Mouse (Mus musculus): ENCODE results near the gene Gm21987. TPM values are rescaled to one million over a fixed set of nuclear protein-coding genes. Genes with fewer than 3 reads are reported as not detected.

The Gm21987 gene
- polyA plus RNA-seq, 1 experiment = not detected

- Histone ChIP-seq H3K4me1 (ENCODE audit: control insufficient read depth, insufficient read depth, low read length) (no peaks in the 10 kb centered on the region), H3K4me3 (replicated peaks; ENCODE audit: extremely low read depth, low read depth, low read length) (no peak overlapping the region)
- no peak for TF ChIP-seq POLR2A (IDR thresholded peaks at IDR 0.05; ENCODE audit: borderline replicate concordance, extremely low read depth, low read depth, low read length)
- DNase-seq = no peak
- WGBS = 89% methylated on average over 2 of the region's 2 CpGs
Measured at GRCm38 (mm10) chr16:38383683-38384082, 36.8 kb downstream of the Gm21987 start.

GRCm38 (mm10) chr16:38385184-38385634 is 38.4 kb downstream of the Gm21987 start:
- no peak for DNase-seq
- 74% methylated on average over 6 of the region's 6 CpGs for whole genome bisulfite sequencing
- Histone ChIP-seq H3K4me1 (ENCODE audit: control insufficient read depth, insufficient read depth, low read length) (no peaks in the 10 kb centered on the region), H3K4me3 (replicated peaks; ENCODE audit: extremely low read depth, low read depth, low read length) (no peak overlapping the region)
- no peak for TF ChIP-seq POLR2A (IDR thresholded peaks at IDR 0.05; ENCODE audit: borderline replicate concordance, extremely low read depth, low read depth, low read length)

GRCm38 (mm10) chr16:38385700-38386099 is 38.9 kb downstream of the Gm21987 start:
- Histone ChIP-seq H3K4me3 (replicated peaks; ENCODE audit: extremely low read depth, low read depth, low read length) (no peak overlapping the region), H3K4me1 (ENCODE audit: control insufficient read depth, insufficient read depth, low read length) (no peaks in the 10 kb centered on the region)
- no peak for DNase-seq
- WGBS = 86% methylated on average over 4 of the region's 4 CpGs
- TF ChIP-seq POLR2A (IDR thresholded peaks at IDR 0.05; ENCODE audit: borderline replicate concordance, extremely low read depth, low read depth, low read length) (no peak), CTCF (IDR thresholded peaks at IDR 0.05; ENCODE audit: insufficient read depth, low read length) (no peak)

GRCm38 (mm10) chr16:38387389-38387788 is 40.5 kb downstream of the Gm21987 start:
- Histone ChIP-seq H3K4me3 (replicated peaks; ENCODE audit: extremely low read depth, low read depth, low read length) (no peak overlapping the region), H3K4me1 (ENCODE audit: control insufficient read depth, insufficient read depth, low read length) (no peaks in the 10 kb centered on the region)
- DNase-seq = no peak
- WGBS = 83% methylated on average over 6 of the region's 6 CpGs
- TF ChIP-seq CTCF (IDR thresholded peaks at IDR 0.05; ENCODE audit: insufficient read depth, low read length) (no peak), POLR2A (IDR thresholded peaks at IDR 0.05; ENCODE audit: borderline replicate concordance, extremely low read depth, low read depth, low read length) (no peak)

- no peak for DNase-seq
- H3K4me3 ChIP-seq (replicated peaks; ENCODE audit: extremely low read depth, low read depth, low read length) = no peak overlapping the region
- H3K4me1 ChIP-seq (ENCODE audit: control insufficient read depth, insufficient read depth, low read length) = no peaks in the 10 kb centered on the region
- TF ChIP-seq POLR2A (IDR thresholded peaks at IDR 0.05; ENCODE audit: borderline replicate concordance, extremely low read depth, low read depth, low read length) (no peak), CTCF (IDR thresholded peaks at IDR 0.05; ENCODE audit: insufficient read depth, low read length) (no peak)
- 71% methylated on average over 6 of the region's 6 CpGs for WGBS
Measured at GRCm38 (mm10) chr16:38388757-38389156, 41.9 kb downstream of the Gm21987 start.

- no peaks in the 10 kb centered on the region for H3K4me1 ChIP-seq (ENCODE audit: control insufficient read depth, insufficient read depth, low read length)
- no peak for DNase-seq
- H3K4me3 ChIP-seq (replicated peaks; ENCODE audit: extremely low read depth, low read depth, low read length) = no peak overlapping the region
- 75% methylated on average over 8 of the region's 8 CpGs for WGBS
- TF ChIP-seq POLR2A (IDR thresholded peaks at IDR 0.05; ENCODE audit: borderline replicate concordance, extremely low read depth, low read depth, low read length) (no peak), CTCF (IDR thresholded peaks at IDR 0.05; ENCODE audit: insufficient read depth, low read length) (no peak)
Measured at GRCm38 (mm10) chr16:38389284-38389893, 42.5 kb downstream of the Gm21987 start.

DNA sequence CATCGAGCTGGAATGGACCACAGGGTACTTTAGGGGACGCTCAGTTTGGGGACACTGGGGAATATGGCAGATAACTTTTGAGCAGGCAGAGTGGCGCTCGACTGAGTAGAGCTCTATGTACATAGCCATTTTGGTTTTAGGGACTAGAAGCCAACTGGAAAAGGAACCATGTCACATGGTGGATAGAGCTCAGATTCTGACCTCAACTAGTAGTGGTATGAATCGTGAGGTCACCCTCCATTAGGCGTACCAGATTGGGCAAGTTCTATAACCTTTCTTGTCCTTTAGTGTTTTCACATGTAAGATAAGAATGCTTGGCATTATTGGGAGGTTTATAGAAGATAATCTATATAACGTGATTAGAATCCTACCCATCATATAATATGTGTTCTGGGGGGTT is 43.5 kb downstream of the Gm21987 start:
- 86% methylated on average over 7 of the region's 7 CpGs for WGBS

DNA sequence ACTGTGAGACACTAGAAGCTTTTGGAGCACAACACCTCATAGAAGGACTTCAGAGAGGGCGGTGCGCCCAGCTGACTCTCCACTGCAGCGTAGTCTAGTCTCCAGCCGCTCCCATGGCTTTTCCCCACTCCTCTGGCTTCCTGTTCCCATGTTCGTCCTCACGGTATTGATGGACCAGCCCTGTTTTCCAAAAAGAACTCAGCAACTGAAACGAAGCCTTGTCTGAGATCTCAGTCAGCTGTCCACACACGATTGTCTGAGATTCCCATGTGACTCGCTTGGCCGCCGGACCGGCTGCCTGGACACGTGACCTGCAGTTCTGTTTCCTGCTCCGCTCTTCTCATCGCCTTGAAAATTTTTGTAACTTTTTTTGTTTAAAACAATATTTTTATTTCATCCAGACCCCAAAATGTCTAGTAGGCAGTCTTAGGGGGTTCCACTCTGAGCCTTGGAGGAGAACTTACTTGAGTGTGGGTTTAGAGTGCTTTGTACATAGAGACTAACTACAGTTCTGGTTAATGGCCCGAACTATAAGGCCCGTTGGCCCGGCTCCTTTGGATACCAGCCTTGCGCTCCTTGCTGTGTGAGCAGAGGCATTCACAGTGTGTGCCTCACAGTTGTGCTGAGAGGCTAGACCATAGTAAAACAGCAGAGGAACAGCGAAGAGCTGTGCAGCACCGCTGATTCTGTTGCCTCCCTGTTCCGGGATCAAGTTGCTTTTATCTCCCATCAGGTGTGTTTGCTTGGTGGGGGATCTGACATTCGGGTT is 45.5 kb downstream of the Gm21987 start:
- Histone ChIP-seq H3K4me1 (ENCODE audit: control insufficient read depth, insufficient read depth, low read length) (no peaks in the 10 kb centered on the region), H3K4me3 (replicated peaks; ENCODE audit: extremely low read depth, low read depth, low read length) (peak overlapping the region; percentile 39)
- 66% methylated on average over 23 of the region's 23 CpGs for WGBS
- DNase-seq = peak; percentile 15
- TF ChIP-seq POLR2A (IDR thresholded peaks at IDR 0.05; ENCODE audit: borderline replicate concordance, extremely low read depth, low read depth, low read length) (peak; percentile 53; the same call in 1 of the 2 replicates), CTCF (IDR thresholded peaks at IDR 0.05; ENCODE audit: insufficient read depth, low read length) (no peak)

More for the DNA sequence above, 43.5 kb downstream of the Gm21987 start:
- H3K4me1 ChIP-seq (ENCODE audit: control insufficient read depth, insufficient read depth, low read length) = no peaks in the 10 kb centered on the region
- no peak for DNase-seq
- H3K4me3 ChIP-seq (replicated peaks; ENCODE audit: extremely low read depth, low read depth, low read length) = no peak overlapping the region
- no peak for TF ChIP-seq CTCF (IDR thresholded peaks at IDR 0.05; ENCODE audit: insufficient read depth, low read length)
- no peak for TF ChIP-seq POLR2A (IDR thresholded peaks at IDR 0.05; ENCODE audit: borderline replicate concordance, extremely low read depth, low read depth, low read length)

DNA sequence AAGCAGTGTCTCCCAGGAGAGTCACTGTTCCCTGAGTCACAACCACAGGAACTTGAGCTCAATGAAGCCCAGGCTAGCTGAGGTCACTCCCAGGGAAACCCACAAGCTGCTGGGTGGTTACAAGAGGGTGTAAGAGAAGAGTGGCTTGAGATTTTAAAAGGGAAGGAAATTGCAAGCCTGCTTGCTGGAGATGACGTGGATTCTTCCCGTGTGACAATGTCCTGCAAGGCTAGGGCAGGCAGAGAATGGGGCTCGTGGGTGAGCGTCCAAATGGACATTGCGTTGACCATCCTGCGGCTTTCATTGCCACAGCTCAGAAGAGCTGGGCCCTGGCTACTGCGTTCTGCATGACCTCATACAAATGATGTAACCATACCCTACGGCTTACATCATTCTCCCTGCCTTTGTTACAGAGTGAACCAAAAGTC is 47.4 kb downstream of the Gm21987 start:
- H3K4me1 ChIP-seq (ENCODE audit: control insufficient read depth, insufficient read depth, low read length) = peaks cover 2% of the 10 kb centered on the region
- no peak overlapping the region for H3K4me3 ChIP-seq (replicated peaks; ENCODE audit: extremely low read depth, low read depth, low read length)
- WGBS = 81% methylated on average over 8 of the region's 8 CpGs
- no peak for DNase-seq
- TF ChIP-seq POLR2A (IDR thresholded peaks at IDR 0.05; ENCODE audit: borderline replicate concordance, extremely low read depth, low read depth, low read length) (no peak), CTCF (IDR thresholded peaks at IDR 0.05; ENCODE audit: insufficient read depth, low read length) (no peak)

All from lung, adult 2 months (tissue).